Mouse (Mus musculus): ENCODE data around the gene Rnf227. TPM values are rescaled to one million over a fixed set of nuclear protein-coding genes. Genes with fewer than 3 reads are reported as not detected.
A peak's percentile ranks its signal among the peaks of the same experiment; 100 is the strongest.

Rnf227 gene
- total RNA-seq, 2 experiments from 2014 or later, result 103 to 110 TPM

- no peak for DNase-seq (ENCODE audit: extremely low spot score in 1 of 2, low spot score in 1 of 2)
Observed at GRCm38 (mm10) chr11:69328517-69328916, 11.7 kb upstream of the Rnf227 start.

GRCm38 (mm10) chr11:69331152-69331551, 9.1 kb upstream of the Rnf227 start:
- DNase-seq (ENCODE audit: extremely low spot score in 1 of 2, low spot score in 1 of 2), result no peak

GRCm38 (mm10) chr11:69331929-69332405, 8.3 kb upstream of the Rnf227 start:
- DNase-seq (ENCODE audit: extremely low spot score in 1 of 2, low spot score in 1 of 2), result peak; percentile 65 to 77

- no peak for DNase-seq (ENCODE audit: extremely low spot score in 1 of 2, low spot score in 1 of 2)
Observed at GRCm38 (mm10) chr11:69332713-69333253, 7.5 kb upstream of the Rnf227 start.

DNA sequence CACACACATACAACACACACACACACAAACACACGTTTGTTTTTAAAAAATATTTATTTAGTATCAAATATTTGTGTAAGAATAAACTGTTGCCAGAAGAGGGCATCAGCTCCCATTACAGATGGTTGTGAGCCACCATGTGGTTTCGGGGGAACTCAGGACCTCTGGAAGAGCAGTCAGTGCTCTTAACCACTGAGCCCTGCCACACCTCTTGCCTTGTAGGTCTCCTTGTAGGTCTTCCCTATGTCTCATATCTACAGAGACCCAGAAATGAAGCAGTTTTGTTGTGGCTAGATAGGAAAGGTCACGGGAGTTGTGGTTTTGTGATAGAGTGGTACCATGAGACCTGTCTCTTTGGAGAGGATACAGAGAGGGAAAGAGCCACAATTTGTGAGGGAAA, 6.3 kb upstream of the Rnf227 start:
- DNase-seq (ENCODE audit: extremely low spot score in 1 of 2, low spot score in 1 of 2), result no peak

DNA sequence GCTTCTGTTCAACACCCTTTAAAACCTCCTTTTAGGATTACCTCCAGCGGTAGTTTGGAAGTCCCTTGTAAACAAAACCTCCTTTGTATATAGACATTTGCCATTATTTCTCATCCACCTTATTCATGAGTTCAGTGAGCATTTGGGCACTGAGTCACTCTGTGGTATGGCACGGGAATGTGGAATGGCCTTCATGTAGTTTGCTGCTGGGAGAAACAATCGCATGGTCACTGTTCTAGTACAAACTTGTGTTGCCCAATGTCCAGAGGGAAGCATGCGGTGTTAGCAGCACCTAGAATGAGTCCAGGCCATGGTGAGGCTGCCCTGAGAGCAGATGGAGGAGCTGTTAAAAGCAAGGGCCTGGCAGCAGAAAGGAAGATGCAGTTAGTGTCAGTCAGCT, 5.5 kb upstream of the Rnf227 start:
- no peak for DNase-seq (ENCODE audit: extremely low spot score in 1 of 2, low spot score in 1 of 2)

- no peak for DNase-seq (ENCODE audit: extremely low spot score in 1 of 2, low spot score in 1 of 2)
Observed at GRCm38 (mm10) chr11:69346441-69346840, 6.2 kb downstream of the Rnf227 start.

- no peak for DNase-seq (ENCODE audit: extremely low spot score in 1 of 2, low spot score in 1 of 2)
Observed at GRCm38 (mm10) chr11:69356544-69356943, 16.3 kb downstream of the Rnf227 start.

DNA sequence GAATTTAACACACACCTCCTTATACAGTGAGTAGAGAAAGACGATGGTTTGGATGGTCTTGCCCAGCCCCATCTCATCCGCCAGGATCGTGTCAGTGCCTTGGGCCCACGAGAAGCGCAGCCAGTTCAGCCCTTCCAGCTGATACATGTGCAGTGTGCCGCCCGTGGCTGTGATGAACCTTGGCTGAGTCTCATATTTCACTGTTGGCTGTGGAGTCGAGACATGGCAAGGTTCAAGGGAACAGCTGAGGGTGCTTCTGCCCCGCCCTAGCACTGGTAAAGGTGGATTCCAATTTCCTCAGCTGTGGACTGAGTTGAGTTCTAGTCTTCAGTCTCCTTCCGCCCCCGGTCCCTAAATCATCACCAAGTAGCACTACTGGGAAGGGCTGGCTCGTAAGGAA, 17.4 kb downstream of the Rnf227 start:
- DNase-seq (ENCODE audit: extremely low spot score in 1 of 2, low spot score in 1 of 2), result no peak

GRCm38 (mm10) chr11:69362021-69362420, 21.8 kb downstream of the Rnf227 start:
- no peak for DNase-seq (ENCODE audit: extremely low spot score in 1 of 2, low spot score in 1 of 2)

- DNase-seq (ENCODE audit: extremely low spot score in 1 of 2, low spot score in 1 of 2), result no peak
Observed at GRCm38 (mm10) chr11:69362479-69362878, 22.2 kb downstream of the Rnf227 start.

DNA sequence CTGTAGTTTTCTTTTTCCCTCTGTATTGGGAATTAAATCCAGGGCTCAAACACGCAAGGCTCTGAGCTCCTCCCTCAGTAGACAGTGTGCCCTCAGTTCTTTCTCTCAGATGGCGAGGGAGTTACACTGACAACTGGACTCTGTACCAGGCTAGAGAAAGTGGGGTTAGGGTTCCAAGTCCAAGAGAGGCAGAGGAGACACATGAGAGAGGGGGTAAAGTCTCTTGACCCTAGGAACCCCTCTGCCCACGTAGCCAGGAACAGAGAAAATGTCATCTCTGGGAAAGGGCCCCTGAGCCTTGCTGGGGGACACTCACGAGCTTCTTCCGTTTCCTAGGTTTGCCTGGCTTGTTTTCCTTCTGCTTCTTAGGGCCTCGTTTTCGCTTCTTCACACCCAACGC, 24.1 kb downstream of the Rnf227 start:
- no peak for DNase-seq (ENCODE audit: extremely low spot score in 1 of 2, low spot score in 1 of 2)

DNA sequence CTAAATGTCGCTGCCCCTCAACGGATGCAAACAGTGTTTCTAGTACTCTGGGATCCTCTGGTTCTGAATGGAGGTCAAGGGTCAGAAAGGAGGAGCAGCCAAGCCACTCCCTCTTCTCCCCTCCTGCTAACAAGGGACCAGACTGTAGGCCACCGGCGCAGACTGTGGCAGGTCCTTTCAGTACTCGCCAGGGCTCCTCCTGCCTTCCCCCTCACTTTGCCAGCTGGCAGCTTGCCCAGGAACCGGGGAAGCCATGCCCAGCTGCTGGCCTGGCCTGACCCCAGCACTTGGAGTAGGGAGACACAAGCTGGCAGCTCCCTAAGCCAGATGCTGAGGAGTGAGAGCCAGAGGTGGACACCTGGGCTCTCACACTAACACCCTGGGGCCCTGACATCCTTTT, 24.6 kb downstream of the Rnf227 start:
- peak; percentile 78 to 89 for DNase-seq (ENCODE audit: extremely low spot score in 1 of 2, low spot score in 1 of 2)

- DNase-seq (ENCODE audit: extremely low spot score in 1 of 2, low spot score in 1 of 2), result no peak
Observed at GRCm38 (mm10) chr11:69365722-69366121, 25.5 kb downstream of the Rnf227 start.

DNA sequence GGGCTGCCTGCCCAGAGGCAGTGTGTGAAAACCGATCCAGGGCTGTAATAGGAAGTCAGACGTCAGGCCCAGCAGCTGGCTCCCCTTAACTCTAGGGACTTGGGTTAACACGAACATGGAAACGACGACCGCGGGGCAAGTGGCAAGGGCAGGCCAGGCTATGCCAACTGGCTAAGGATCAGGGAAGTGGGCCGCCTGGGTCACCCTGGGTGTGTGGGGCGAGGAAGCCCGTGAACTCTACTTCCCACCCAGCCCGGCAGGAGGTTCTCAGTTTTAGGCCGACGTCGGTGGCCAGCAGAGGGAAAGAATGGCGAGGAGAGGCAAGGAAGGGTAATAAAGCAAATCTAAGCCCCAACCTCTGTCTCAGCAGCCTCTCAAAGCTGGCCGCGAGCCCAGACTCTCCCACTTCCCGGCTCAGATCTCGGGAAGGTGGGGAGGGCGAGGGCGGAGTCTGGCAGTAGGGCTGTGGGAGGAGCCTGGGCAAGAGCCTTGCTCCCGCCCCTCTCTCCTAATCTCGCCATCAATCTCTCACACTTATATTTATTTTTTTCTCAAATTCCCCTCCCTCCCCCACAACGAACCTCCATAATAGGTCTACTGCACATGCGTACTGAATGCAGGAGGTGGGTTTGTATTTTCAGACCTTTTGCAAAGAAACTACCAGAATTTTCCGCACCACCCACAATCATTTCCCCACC, 26.0 kb downstream of the Rnf227 start:
- peak; percentile 86 to 93 for DNase-seq (ENCODE audit: extremely low spot score in 1 of 2, low spot score in 1 of 2)

DNA sequence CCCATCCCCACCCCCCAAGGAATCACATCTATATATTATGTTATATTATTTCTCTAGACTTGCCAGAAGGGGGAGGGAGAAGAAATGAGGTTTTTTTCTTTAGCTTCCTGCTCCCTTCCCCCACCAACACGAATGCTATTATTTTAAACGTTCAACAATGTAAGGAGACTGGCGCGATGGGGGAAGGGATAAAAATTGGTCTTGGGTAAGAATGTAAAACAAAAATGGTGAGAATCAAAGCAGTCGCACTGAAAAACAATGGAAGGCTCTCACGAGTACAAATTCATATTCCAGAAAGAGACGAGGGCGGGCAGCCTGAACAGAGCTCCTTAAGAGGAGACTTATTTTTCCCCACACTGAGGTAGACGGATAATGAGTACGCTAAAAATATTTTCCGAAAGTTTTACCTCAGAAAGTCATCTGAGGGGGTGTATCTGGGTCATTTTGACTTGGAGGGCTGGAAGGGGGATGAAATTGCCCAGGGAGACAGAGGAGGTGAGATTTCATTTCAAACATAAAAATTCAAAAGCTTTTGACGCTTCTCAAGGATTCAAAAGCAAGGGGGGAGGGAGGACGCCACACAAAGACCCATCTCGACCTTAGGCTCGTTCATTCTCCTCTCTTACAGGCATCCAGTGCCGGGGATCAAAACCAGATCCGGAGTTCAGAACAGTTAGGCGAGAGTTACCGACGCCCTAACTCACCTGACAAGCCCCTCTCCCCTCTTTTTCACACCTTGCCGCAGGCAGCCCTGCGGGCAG, 26.8 kb downstream of the Rnf227 start:
- DNase-seq (ENCODE audit: extremely low spot score in 1 of 2, low spot score in 1 of 2), result peak in 1 of 2 experiments; percentile 22

DNA sequence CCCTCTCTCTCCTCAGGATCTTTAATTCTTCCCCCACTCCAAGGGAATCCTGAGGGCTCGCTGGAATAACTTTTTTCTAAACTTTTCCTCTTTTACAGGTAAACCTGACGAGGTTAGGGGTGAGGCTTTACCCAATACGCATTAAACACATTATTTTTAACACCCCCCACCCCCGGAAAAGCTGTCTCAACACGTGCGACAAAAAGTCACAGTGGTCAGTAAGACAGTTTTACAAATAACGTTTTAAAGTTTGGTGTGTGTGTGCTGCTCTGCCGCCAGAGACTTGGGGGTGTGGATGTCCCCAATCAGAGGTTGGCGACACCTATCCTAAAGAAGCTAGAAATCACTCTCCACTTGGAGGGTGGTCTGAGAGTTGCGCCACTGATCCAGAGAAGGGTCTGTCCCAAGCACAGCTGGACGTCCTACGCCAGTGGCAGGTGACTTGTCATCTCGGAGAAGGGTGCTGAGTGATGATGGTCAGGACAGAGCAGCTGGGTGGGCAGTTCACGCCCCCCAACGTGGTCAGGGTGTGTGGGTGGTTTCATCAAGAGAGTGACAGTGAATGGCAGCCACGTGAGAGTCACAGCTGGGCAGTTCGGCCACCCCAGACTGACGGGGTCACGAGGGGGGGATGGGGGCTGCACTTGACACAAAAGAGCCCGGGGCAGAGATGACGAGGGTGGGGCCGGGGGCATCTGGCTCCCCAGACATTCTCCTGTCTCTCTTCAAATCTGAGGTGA, 27.5 kb downstream of the Rnf227 start:
- DNase-seq (ENCODE audit: extremely low spot score in 1 of 2, low spot score in 1 of 2), result no peak

DNA sequence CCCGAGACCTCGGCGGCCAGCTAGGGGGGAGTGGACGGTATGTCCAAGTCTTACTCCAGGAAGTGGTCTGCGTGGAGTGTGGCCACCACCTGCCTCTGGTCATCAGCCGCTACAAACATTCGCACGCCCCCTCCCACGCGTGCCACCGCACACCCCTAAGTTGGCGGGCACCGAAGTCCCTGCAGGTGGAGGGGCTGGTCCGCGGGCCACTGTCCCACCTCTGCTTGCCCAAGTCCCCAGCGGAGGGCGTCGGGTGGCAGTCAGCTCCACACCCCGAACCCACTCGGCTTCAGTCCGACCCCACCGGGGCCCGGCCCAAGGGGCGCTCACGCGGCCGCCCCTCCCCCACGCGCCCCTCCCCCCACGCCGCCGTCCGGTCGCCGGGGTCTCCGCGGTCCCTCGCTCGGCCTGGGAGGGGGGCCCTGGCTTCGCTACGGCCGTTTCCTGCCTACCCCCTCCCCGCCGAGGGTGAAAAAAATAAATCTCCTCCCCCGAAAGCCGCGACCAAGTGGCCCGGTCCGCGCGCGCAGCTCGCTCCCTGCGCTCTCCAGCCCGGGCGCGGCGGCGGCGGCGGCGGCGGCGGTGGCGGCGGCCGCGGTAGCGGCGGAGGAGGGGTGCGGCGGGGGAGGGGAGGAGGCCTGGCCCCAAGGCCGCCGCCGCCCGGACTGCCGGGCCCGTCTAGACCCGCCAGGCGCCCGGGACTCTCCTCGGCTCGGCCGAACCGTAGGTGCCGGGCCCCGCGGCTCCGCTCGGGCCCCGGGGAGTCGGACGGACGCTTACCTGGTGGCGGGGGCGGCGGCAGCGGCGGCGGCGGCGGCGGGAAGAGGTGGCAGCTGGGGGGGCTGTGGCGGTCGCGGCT, 28.3 kb downstream of the Rnf227 start:
- DNase-seq (ENCODE audit: extremely low spot score in 1 of 2, low spot score in 1 of 2), result peak in 1 of 2 experiments; percentile 39

DNA sequence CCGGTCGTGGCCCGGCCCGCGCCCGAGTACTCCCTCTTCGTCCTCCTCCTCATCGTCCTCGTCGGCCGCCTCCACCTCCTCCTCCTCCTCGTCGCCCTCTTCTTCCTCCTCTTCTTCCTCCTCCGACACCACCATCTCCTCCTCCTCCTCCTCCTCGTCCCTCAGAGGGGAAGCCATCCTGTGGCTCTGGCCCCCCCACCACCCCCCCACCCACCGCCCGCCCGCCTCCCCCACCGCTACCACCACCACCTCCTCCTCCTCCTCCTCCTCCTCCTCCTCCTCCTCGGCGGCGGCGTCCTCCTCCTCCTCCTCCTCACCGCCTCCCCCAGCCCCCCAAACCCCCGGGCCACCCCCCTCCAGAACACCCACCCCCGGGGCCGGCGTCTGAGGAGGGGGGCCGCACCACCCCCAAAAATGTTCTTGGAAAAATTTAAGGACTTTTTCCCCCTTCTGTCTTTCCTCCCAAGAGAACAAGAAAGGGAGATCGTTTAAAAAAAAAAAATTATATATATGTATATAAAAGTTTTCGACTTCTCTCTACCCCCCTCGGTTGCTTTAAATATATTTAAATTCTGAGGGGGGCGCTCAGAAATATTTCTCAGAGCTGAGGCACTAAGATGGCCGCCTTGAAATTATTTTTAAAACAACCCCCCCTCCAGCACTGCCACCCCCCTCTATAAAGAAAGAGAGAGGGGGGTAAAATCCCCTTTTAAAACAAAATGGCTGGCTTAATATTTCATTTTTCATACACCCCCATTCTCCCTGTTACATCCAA, 29.1 kb downstream of the Rnf227 start, which contains the start of gene Chd3:
Chd3 (minus strand) TSS at position 192 of the 775 bp plus-strand sequence.
- DNase-seq (ENCODE audit: extremely low spot score in 1 of 2, low spot score in 1 of 2), result no peak
